Mouse (Mus musculus): ENCODE data around the gene Blvrb. TPM values are rescaled to one million over a fixed set of nuclear protein-coding genes. Genes with fewer than 3 reads are reported as not detected.

The Blvrb gene
- total and polyA plus RNA-seq, 3 experiments: 210 to 245 TPM; not detected in 1

GRCm38 (mm10) chr7:27437544-27437943 is 10.2 kb upstream of the Blvrb start:
- peaks cover 0 to 1% of the 10 kb centered on the region in 2 experiments; a peak in 1 of 4 replicates for H3K27me3 ChIP-seq (ENCODE audit: control insufficient read depth in 1 of 2, insufficient read depth in 2 of 2, low read length in 2 of 2)
- H3K9me3 ChIP-seq (replicated peaks; ENCODE audit: insufficient read depth, low read length): no peaks in the 10 kb centered on the region
- TF ChIP-seq MAZ (IDR thresholded peaks at IDR 0.05; ENCODE audit: low read depth, low read length): no peak
- no peak for TF ChIP-seq NELFE (IDR thresholded peaks at IDR 0.05; ENCODE audit: low read depth, low read length)
- TF ChIP-seq SIN3A (IDR thresholded peaks at IDR 0.05; ENCODE audit: low read length): 0 out of 2 replicates have a peak, but pooled peaks have one; percentile 43
- no peak for TF ChIP-seq MAX (IDR thresholded peaks at IDR 0.05; ENCODE audit: low read length)
- TF ChIP-seq MYB (IDR thresholded peaks at IDR 0.05; ENCODE audit: low read depth, low read length): no peak
- no peak for TF ChIP-seq CHD2 (IDR thresholded peaks at IDR 0.05; ENCODE audit: low read length)
- peak; percentile 96 for TF ChIP-seq SMC3 (IDR thresholded peaks at IDR 0.05; ENCODE audit: low read depth, low read length)
- no peak for TF ChIP-seq POLR2AphosphoS2 (IDR thresholded peaks at IDR 0.05; ENCODE audit: low read length)
- no peak for TF ChIP-seq ZMIZ1 (IDR thresholded peaks at IDR 0.05; ENCODE audit: low read depth, low read length)
- TF ChIP-seq ZC3H11A (IDR thresholded peaks at IDR 0.05; ENCODE audit: low read depth, low read length): peak; percentile 89
- peak; percentile 85 to 94 (median 88) for TF ChIP-seq CTCF (IDR thresholded peaks at IDR 0.05 in 2 of 3, conservative IDR thresholded peaks at IDR 0.05 in 1 of 3; ENCODE audit: control insufficient read depth in 1 of 3, insufficient read depth in 1 of 3, low read depth in 2 of 3, low read length in 3 of 3, poor library complexity in 1 of 3, severe bottlenecking in 1 of 3)
- TF ChIP-seq CHD1 (IDR thresholded peaks at IDR 0.05; ENCODE audit: low read depth, low read length): no peak
- TF ChIP-seq MAFK (IDR thresholded peaks at IDR 0.05; ENCODE audit: borderline replicate concordance, low read depth, low read length): no peak
- TF ChIP-seq MYC (IDR thresholded peaks at IDR 0.05; ENCODE audit: low read depth, low read length): 0 out of 2 replicates have a peak, but pooled peaks have one; percentile 53
- no peak for TF ChIP-seq MEF2A (IDR thresholded peaks at IDR 0.05; ENCODE audit: extremely low read depth, insufficient replicate concordance, low read depth, low read length, poor library complexity, severe bottlenecking)
- no peak for TF ChIP-seq ZKSCAN1 (IDR thresholded peaks at IDR 0.05; ENCODE audit: low read depth, low read length)
- TF ChIP-seq RAD21 (IDR thresholded peaks at IDR 0.05; ENCODE audit: low read depth, low read length): peak; percentile 90
- TF ChIP-seq ZNF384 (IDR thresholded peaks at IDR 0.05; ENCODE audit: low read depth, low read length): 0 out of 2 replicates have a peak, but pooled peaks have one; percentile 17
- no peak for TF ChIP-seq TBP (IDR thresholded peaks at IDR 0.05; ENCODE audit: low read depth, low read length)
- no peak for TF ChIP-seq ETS1 (IDR thresholded peaks at IDR 0.05; ENCODE audit: low read depth, low read length)
- no peak overlapping the region for H3K27ac ChIP-seq (ENCODE audit: control insufficient read depth, low read depth, low read length)
- H3K4me3 ChIP-seq (ENCODE audit: control insufficient read depth in 1 of 2, insufficient read depth in 1 of 2, low read depth in 2 of 2, low read length in 2 of 2): no peak overlapping the region
- H3K4me1 ChIP-seq (ENCODE audit: control insufficient read depth in 1 of 2, insufficient read depth in 2 of 2, low read length in 2 of 2): no peaks in the 10 kb centered on the region
- no peak overlapping the region for H3K9ac ChIP-seq (ENCODE audit: control insufficient read depth, low read depth, low read length, poor library complexity, severe bottlenecking)
- H3K79me2 ChIP-seq (ENCODE audit: control insufficient read depth, insufficient read depth, low read length, poor library complexity): no peaks in the 10 kb centered on the region
- DNase-seq (ENCODE audit: low read depth, low spot score): peak; percentile 81
- no peaks in the 10 kb centered on the region for H3K36me3 ChIP-seq (ENCODE audit: control insufficient read depth in 1 of 2, insufficient read depth in 2 of 2, low read length in 2 of 2)

GRCm38 (mm10) chr7:27440014-27440413 is 7.8 kb upstream of the Blvrb start:
- Histone ChIP-seq H3K36me3 (ENCODE audit: control insufficient read depth in 1 of 2, insufficient read depth in 2 of 2, low read length in 2 of 2) (no peaks in the 10 kb centered on the region), H3K9me3 (replicated peaks; ENCODE audit: insufficient read depth, low read length) (no peaks in the 10 kb centered on the region), H3K27ac (ENCODE audit: control insufficient read depth, low read depth, low read length) (no peak overlapping the region), H3K27me3 (ENCODE audit: control insufficient read depth in 1 of 2, insufficient read depth in 2 of 2, low read length in 2 of 2) (no peaks in the 10 kb centered on the region; a peak in 1 of 4 replicates), H3K4me3 (ENCODE audit: control insufficient read depth in 1 of 2, insufficient read depth in 1 of 2, low read depth in 2 of 2, low read length in 2 of 2) (no peak overlapping the region), H3K4me1 (ENCODE audit: control insufficient read depth in 1 of 2, insufficient read depth in 2 of 2, low read length in 2 of 2) (no peaks in the 10 kb centered on the region), H3K79me2 (ENCODE audit: control insufficient read depth, insufficient read depth, low read length, poor library complexity) (no peaks in the 10 kb centered on the region), H3K9ac (ENCODE audit: control insufficient read depth, low read depth, low read length, poor library complexity, severe bottlenecking) (no peak overlapping the region)
- no peak for TF ChIP-seq MYC (IDR thresholded peaks at IDR 0.05; ENCODE audit: low read depth, low read length)
- TF ChIP-seq CTCF (IDR thresholded peaks at IDR 0.05 in 2 of 3, conservative IDR thresholded peaks at IDR 0.05 in 1 of 3; ENCODE audit: control insufficient read depth in 1 of 3, insufficient read depth in 1 of 3, low read depth in 2 of 3, low read length in 3 of 3, poor library complexity in 1 of 3, severe bottlenecking in 1 of 3): peak; percentile 39 to 71 (median 48)
- TF ChIP-seq RAD21 (IDR thresholded peaks at IDR 0.05; ENCODE audit: low read depth, low read length): 0 out of 2 replicates have a peak, but pooled peaks have one; percentile 1
- peak; percentile 40 for DNase-seq (ENCODE audit: low read depth, low spot score)
